In genomic region chr6:135543390-135543789, GRCm38 (mm10) we compare ENCODE assay signal across 18 mouse cellular contexts.
A peak's percentile ranks its signal among the peaks of the same experiment; 100 is the strongest.
DNase-seq lines count a peak whose midpoint lies in the region; ATAC-seq and TF ChIP-seq lines count a peak whose summit lies in the region.
"Had no signal": no experiment of that assay in that cellular context is flagged by ENCODE, and none has a peak within 500 bp of the region (broad histone marks: within the 10 kb centered on the region; RNA-seq: fewer than 3 reads in every experiment).

No protein-coding gene starts in this region.

- ATAC-seq in forebrain, postnatal 0 days: peak; percentile 89
- no peak for ATAC-seq in forebrain, embryonic 14.5 days
- ATAC-seq: inflammation-experienced regulatory T-cells, adult 6 months had no signal

- no peak for TF ChIP-seq POLR2A in brain, embryonic 14.5 days (IDR thresholded peaks at IDR 0.05; ENCODE audit: borderline replicate concordance, extremely low read depth, insufficient read depth, insufficient read length, poor library complexity, severe bottlenecking)

- DNase-seq in cerebellum, postnatal 14 days: peak; percentile 48 to 61
- no peak for DNase-seq in cerebellum, adult 11 months
- DNase-seq in forebrain, postnatal 0 days: peak; percentile 60
- no peak for DNase-seq in forebrain, embryonic 14.5 days (ENCODE audit: low spot score)
- DNase-seq in left cerebral cortex, postnatal 4 days: peak; percentile 48
- DNase-seq in left cerebral cortex, adult 9 months (ENCODE audit: low spot score in 2 of 2): no peak
- peak; percentile 53 for DNase-seq in brain, embryonic 14.5 days (ENCODE audit: low read depth)
- DNase-seq: adrenal gland, postnatal 10 days; cerebellum, postnatal 36 days; gastrocnemius, postnatal 10 days; heart, adult 2 months; heart, postnatal 14 days had no signal

- intact Hi-C loops in left cerebral cortex, postnatal 4 days (cut with DNase I): no loop called here

- H3K4me1 ChIP-seq in forebrain, postnatal 0 days (ENCODE audit: insufficient read depth): no peaks in the 10 kb centered on the region
- H3K4me1 ChIP-seq in forebrain, embryonic 14.5 days (ENCODE audit: control insufficient read depth, insufficient read depth, low read length): peaks cover 6% of the 10 kb centered on the region; the same call in 1 of the 2 replicates
- H3K4me1 ChIP-seq: heart, embryonic 15.5 days had no signal

- no peak overlapping the region for H3K4me2 ChIP-seq in forebrain, postnatal 0 days (ENCODE audit: low read depth)
- H3K4me2 ChIP-seq in forebrain, embryonic 14.5 days (ENCODE audit: low read length): no peak overlapping the region
- H3K4me2 ChIP-seq: embryonic facial prominence, embryonic 13.5 days; heart, embryonic 11.5 days; heart, embryonic 15.5 days; hindbrain, embryonic 15.5 days had no signal

- no peaks in the 10 kb centered on the region for H3K9me3 ChIP-seq in forebrain, postnatal 0 days (ENCODE audit: low read length)
- no peaks in the 10 kb centered on the region for H3K9me3 ChIP-seq in forebrain, embryonic 14.5 days (replicated peaks; ENCODE audit: control insufficient read depth, low read length)
- H3K9me3 ChIP-seq: embryonic facial prominence, embryonic 13.5 days; heart, embryonic 15.5 days; hindbrain, embryonic 10.5 days; hindbrain, embryonic 15.5 days had no signal

- H3K27ac ChIP-seq in forebrain, postnatal 0 days (ENCODE audit: low read depth, low read length): no peak overlapping the region; the same call in 1 of the 2 replicates
- no peak overlapping the region for H3K27ac ChIP-seq in forebrain, embryonic 14.5 days (ENCODE audit: low read depth, low read length)
- H3K27ac ChIP-seq: embryonic facial prominence, embryonic 13.5 days; heart, adult 2 months; heart, embryonic 15.5 days; hindbrain, embryonic 10.5 days; hindbrain, embryonic 15.5 days had no signal

- H3K4me3 ChIP-seq in forebrain, postnatal 0 days (ENCODE audit: low read depth, low read length): no peak overlapping the region
- H3K4me3 ChIP-seq in forebrain, embryonic 14.5 days (ENCODE audit: low read depth, low read length): no peak overlapping the region
- H3K4me3 ChIP-seq: embryonic facial prominence, embryonic 13.5 days; heart, adult 2 months; heart, embryonic 15.5 days; hindbrain, embryonic 10.5 days; hindbrain, embryonic 15.5 days had no signal

- H3K9ac ChIP-seq in forebrain, postnatal 0 days: no peak overlapping the region
- no peak overlapping the region for H3K9ac ChIP-seq in forebrain, embryonic 14.5 days (ENCODE audit: low read length)
- H3K9ac ChIP-seq: embryonic facial prominence, embryonic 13.5 days; heart, embryonic 15.5 days; hindbrain, embryonic 15.5 days had no signal

- H3K27me3 ChIP-seq in forebrain, postnatal 0 days (ENCODE audit: insufficient read depth, low read length): no peaks in the 10 kb centered on the region
- H3K27me3 ChIP-seq in forebrain, embryonic 14.5 days (replicated peaks; ENCODE audit: control insufficient read depth, insufficient read depth, low read length): no peaks in the 10 kb centered on the region
- H3K27me3 ChIP-seq: embryonic facial prominence, embryonic 13.5 days; hindbrain, embryonic 15.5 days had no signal

- TF ChIP-seq CTCF in forebrain, postnatal 0 days (IDR thresholded peaks at IDR 0.05; ENCODE audit: low read depth): no peak
- no peak for TF ChIP-seq CTCF in brain, embryonic 14.5 days (IDR thresholded peaks at IDR 0.05; ENCODE audit: borderline replicate concordance, extremely low read depth, insufficient read depth, insufficient read length)

- H3K36me3 ChIP-seq in forebrain, postnatal 0 days (ENCODE audit: insufficient read depth): no peaks in the 10 kb centered on the region
- no peaks in the 10 kb centered on the region for H3K36me3 ChIP-seq in forebrain, embryonic 14.5 days (ENCODE audit: control insufficient read depth, insufficient read depth, low read length)
- H3K36me3 ChIP-seq: embryonic facial prominence, embryonic 13.5 days; heart, embryonic 15.5 days; hindbrain, embryonic 10.5 days; hindbrain, embryonic 15.5 days had no signal

- 31% methylated on average over 3 of the region's 3 CpGs for WGBS in forebrain, postnatal 0 days
- 63% methylated on average over 3 of the region's 3 CpGs for WGBS in forebrain, embryonic 14.5 days

Comparison
In these comparisons a context has a peak if more than half of its experiments do, and no peak if none do; other contexts are left out.
1. DNase-seq: peak in cerebellum, postnatal 14 days (2 of 2), forebrain, postnatal 0 days (single experiment), left cerebral cortex, postnatal 4 days (single experiment) and brain, embryonic 14.5 days (single experiment); none in cerebellum, adult 11 months (single experiment), forebrain, embryonic 14.5 days (single experiment) and left cerebral cortex, adult 9 months (0 of 2).